Mouse (Mus musculus): ENCODE measurements around the gene Zfp383.
A peak's percentile ranks its signal among the peaks of the same experiment; 100 is the strongest.

DNA sequence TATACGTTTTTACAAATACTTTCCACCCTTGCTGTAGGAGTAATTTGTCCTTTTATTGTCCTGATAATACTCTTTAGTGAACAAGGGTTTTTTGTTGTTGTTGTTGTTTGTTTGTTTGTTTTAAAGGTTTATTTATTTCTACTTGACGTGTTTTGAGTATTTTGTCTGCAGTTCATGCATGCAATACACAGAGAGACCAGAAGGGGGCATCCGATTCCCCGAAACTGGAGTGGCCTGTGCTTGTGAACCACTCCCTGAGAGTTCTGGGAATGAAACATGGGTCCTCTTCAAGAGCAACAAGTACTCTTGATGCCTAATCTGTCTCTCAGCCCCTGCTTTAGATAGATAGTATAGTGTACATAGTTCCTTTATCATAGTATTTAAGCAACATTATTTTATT, 46.7 kb downstream of the Zfp383 start:
- TF ChIP-seq CTCF (IDR thresholded peaks at IDR 0.05) = peak; percentile 78
- TF ChIP-seq EP300 (IDR thresholded peaks at IDR 0.05) = peak; percentile 46; the same call in 1 of the 2 replicates
